Mouse (Mus musculus): ENCODE results near the gene D430019H16Rik.
A peak's percentile ranks its signal among the peaks of the same experiment; 100 is the strongest.

Gene D430019H16Rik

GRCm38 (mm10) chr12:105490227-105490626, 36.6 kb downstream of the D430019H16Rik start:
- no peak for DNase-seq (ENCODE audit: low spot score in 2 of 2)

GRCm38 (mm10) chr12:105490794-105491193, 37.1 kb downstream of the D430019H16Rik start:
- no peak for DNase-seq (ENCODE audit: low spot score in 2 of 2)

- DNase-seq (ENCODE audit: low spot score in 2 of 2), result no peak
These were observed 41.1 kb downstream of the D430019H16Rik start for GRCm38 (mm10) chr12:105494796-105495195.

- DNase-seq (ENCODE audit: low spot score in 2 of 2), result peak in 1 of 2 experiments; percentile 81
These were observed 44.2 kb downstream of the D430019H16Rik start for GRCm38 (mm10) chr12:105497894-105498293.

GRCm38 (mm10) chr12:105498423-105498822, 44.8 kb downstream of the D430019H16Rik start:
- DNase-seq (ENCODE audit: low spot score in 2 of 2), result no peak

GRCm38 (mm10) chr12:105498842-105499241, 45.2 kb downstream of the D430019H16Rik start:
- DNase-seq (ENCODE audit: low spot score in 2 of 2), result no peak

- no peak for DNase-seq (ENCODE audit: low spot score in 2 of 2)
These were observed 47.3 kb downstream of the D430019H16Rik start for GRCm38 (mm10) chr12:105500940-105501339.

GRCm38 (mm10) chr12:105504736-105505135, 51.1 kb downstream of the D430019H16Rik start:
- DNase-seq (ENCODE audit: low spot score in 2 of 2), result no peak

- no peak for DNase-seq (ENCODE audit: low spot score in 2 of 2)
These were observed 57.5 kb downstream of the D430019H16Rik start for GRCm38 (mm10) chr12:105511109-105511508.

- DNase-seq (ENCODE audit: low spot score in 2 of 2), result no peak
These were observed 58.2 kb downstream of the D430019H16Rik start for GRCm38 (mm10) chr12:105511671-105512502.

GRCm38 (mm10) chr12:105514111-105514510, 60.5 kb downstream of the D430019H16Rik start:
- DNase-seq (ENCODE audit: low spot score in 2 of 2), result no peak

GRCm38 (mm10) chr12:105517026-105517675, 63.5 kb downstream of the D430019H16Rik start:
- DNase-seq (ENCODE audit: low spot score in 2 of 2), result no peak

GRCm38 (mm10) chr12:105519851-105520250, 66.2 kb downstream of the D430019H16Rik start:
- no peak for DNase-seq (ENCODE audit: low spot score in 2 of 2)

- DNase-seq (ENCODE audit: low spot score in 2 of 2), result no peak
These were observed 67.6 kb downstream of the D430019H16Rik start for GRCm38 (mm10) chr12:105521170-105521762.

GRCm38 (mm10) chr12:105523737-105524136, 70.1 kb downstream of the D430019H16Rik start:
- DNase-seq (ENCODE audit: low spot score in 2 of 2), result no peak

- no peak for DNase-seq (ENCODE audit: low spot score in 2 of 2)
These were observed 72.5 kb downstream of the D430019H16Rik start for GRCm38 (mm10) chr12:105526186-105526585.

- peak in 1 of 2 experiments; percentile 36 for DNase-seq (ENCODE audit: low spot score in 2 of 2)
These were observed 73.2 kb downstream of the D430019H16Rik start for GRCm38 (mm10) chr12:105526829-105527228.

GRCm38 (mm10) chr12:105529545-105529944, 75.9 kb downstream of the D430019H16Rik start:
- no peak for DNase-seq (ENCODE audit: low spot score in 2 of 2)

GRCm38 (mm10) chr12:105531724-105532371, 78.2 kb downstream of the D430019H16Rik start:
- no peak for DNase-seq (ENCODE audit: low spot score in 2 of 2)

GRCm38 (mm10) chr12:105534842-105535241, 81.2 kb downstream of the D430019H16Rik start:
- DNase-seq (ENCODE audit: low spot score in 2 of 2), result no peak

GRCm38 (mm10) chr12:105535968-105536760, 82.5 kb downstream of the D430019H16Rik start:
- DNase-seq (ENCODE audit: low spot score in 2 of 2), result no peak

Measured in frontal cortex, postnatal 14 days (tissue).